Mouse (Mus musculus) right cerebral cortex, postnatal 4 days (tissue): ENCODE results near the gene Prph2.

Experiments used
- DNase-seq: peaks from one replicate; pipeline ENCODE4 v3.0.0-alpha.2; 2022

Prph2 gene

DNA sequence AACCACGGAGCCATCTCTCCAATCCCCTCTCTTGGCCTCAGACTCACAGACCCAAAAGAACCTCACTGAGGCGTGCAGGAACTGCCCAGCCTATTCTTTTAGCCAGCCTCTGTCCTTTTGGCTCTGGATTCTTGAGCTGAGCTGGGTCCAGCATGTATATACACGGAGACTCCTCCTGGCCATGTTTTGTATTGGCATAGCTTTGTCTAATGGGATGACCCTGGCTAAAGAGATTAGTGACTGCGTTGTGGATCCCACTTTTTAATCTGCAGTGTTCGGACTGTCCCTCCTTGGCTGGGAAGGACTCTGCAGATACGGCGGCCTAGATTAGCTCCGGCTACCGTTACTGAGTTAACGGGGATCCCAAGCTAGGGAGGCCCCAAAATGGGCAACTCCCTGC lies at the start of gene Prph2:
Gene Prph2, plus strand, starts transcription at position 274 of the 400 bp plus-strand sequence.
- no peak for DNase-seq

DNA sequence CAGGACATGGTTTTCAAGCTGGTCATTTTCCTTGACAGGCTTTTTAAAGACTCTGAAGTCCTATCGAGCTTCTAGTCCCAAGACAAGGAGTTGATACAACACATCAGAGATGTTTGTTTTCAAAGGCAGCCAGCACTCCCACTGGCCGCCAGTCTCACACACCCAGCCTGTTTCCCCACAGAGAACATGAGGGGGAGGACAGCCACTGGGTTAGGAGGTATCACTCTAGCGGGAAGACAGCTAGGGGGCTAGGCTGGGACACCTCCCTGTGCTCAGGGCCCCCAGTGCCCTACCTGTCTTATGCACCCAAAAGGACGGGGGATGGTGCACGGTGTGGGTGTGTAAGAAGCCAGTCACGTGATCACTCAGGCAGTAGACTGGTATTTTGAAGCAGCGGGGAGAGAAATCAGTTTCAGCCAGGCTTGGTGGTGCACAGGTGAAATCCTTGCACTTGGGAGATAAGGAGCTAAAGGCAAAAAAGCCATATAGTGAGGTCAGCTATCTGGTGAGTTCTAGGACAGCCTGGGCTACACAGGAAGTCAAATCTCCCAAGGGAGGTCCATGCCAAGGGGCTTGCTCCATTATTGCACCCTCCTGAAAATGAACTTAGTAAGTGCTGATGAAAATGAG lies 45.6 kb upstream of the Prph2 start:
- no peak for DNase-seq

DNA sequence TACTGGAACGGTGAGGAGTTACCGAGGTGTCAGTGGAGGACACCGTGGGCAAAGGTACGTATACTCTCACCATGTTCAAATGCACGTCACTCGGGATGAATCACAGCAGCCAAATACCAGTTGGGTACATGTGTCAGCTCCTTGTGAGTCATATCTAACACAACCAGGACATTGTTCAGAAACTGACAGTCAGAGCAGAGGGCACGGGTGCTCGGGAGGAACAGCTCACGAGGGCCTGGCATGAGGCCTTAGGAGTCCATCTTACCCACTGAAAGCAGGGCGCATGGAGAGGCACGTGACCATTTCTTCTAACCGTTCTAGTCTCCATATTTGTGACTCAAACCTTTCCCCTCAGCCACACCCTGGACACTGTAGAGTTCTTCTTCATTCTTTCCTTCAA lies 43.4 kb upstream of the Prph2 start:
- DNase-seq, result no peak

DNA sequence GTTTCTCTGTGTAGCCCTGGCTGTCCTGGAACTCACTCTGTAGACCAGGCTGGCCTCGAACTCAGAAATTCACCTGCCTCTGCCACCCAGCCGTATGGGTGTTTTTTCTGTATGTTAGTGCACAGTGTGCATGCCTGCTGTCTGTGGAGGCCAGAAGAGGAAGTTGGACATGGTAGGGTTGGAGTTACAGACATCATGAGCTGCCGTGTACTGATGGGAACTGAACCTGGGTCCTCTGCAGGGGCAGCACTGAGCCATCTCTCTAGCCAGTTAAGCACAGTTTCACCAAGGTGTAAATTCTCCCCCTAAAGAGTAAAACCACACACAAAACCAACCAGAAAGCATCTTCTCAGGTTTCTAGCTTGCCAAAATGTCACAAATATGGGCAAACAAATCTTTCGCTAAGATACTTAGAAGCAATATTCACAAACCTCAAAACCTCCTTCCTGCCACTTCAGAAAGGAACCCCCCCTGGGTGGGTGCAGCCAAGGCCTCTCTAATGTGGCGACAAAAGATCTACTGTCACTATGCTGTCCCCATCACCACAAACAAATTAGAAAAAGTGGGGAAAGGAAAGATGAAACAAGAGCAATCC lies 40.0 kb upstream of the Prph2 start:
- DNase-seq, result no peak

DNA sequence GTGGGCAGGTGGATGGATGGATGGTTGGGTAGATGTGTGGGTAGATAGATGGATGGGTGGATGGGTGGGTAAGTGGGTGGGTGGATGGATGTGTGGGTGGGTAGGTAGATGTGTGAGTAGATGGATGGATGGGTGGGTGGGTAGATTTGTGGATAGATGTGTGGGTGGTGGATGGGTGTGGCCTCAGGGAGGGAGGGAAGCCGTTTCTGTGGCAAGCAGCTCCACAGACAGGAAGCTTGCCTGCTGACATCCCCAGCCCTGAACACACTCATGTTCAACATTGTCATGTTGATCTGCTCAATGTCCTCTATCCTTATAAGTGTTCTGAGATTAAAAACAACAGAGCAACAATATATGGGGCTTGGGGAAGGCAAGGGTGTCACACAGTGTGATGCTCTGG lies 39.3 kb upstream of the Prph2 start:
- no peak for DNase-seq

DNA sequence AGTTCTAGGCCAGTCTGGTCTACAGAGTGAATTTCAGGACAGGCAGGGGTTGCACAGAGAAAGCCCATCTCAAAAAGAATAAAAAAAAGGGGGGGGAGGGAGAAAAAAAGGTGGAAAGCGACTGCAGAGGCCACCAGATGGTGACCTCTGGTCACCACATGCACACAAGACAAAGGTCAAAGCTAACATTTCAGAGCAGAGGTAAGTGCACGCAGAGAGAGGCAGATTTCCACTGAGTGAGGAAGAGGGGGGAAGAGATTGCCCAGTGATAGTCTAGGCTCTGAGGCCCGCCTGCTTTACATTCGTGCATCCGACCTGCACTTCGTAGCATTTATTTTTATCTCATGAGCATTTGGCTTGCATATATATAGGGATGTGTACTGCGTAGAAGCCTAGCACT lies 37.5 kb upstream of the Prph2 start:
- DNase-seq, result no peak

DNA sequence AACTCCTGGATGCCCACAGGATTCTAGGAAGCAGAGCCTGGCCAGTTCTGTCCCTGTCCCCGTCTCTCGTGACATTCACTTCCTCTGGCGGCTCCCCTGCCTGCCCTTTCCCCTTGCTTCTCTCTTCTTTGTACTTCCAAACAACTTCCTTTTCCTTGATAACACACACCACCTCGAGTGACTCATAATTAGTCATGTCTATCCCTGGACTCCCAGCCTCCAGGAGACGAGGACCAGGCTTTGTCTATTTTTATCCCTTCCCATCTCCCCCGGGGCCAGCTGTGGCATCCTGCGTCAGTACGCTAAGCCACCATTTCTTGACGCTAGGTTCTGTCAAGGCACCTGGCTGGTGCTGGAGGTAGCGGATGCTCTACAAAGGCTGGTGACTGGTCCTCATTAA lies 36.1 kb upstream of the Prph2 start:
- DNase-seq, result no peak

GRCm38 (mm10) chr17:46875626-46876025 lies 34.6 kb upstream of the Prph2 start:
- DNase-seq, result no peak

GRCm38 (mm10) chr17:46876371-46876950 lies 33.8 kb upstream of the Prph2 start:
- DNase-seq, result no peak

- DNase-seq, result no peak
Observed at GRCm38 (mm10) chr17:46877061-46877460, 33.2 kb upstream of the Prph2 start.

GRCm38 (mm10) chr17:46879841-46880311 lies 30.4 kb upstream of the Prph2 start:
- no peak for DNase-seq

DNA sequence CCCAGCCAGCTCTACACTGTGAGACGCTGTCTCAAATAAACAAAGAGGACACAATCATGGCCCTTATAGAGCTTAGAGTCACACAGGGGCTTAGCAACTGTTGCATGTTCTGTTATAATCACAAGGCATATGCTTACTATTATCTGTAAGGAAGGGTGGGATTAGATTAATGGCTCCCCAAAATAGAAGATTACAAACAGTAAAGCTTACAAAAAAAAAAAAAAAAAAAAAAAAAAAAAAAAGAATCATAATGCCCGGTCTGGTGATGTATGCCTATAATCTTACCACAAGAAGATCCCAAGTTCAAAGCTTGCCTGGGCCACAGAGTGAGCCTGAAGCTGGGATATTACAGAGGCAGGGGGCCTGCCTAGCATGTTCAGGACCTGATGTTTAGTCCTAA lies 29.9 kb upstream of the Prph2 start:
- no peak for DNase-seq

DNA sequence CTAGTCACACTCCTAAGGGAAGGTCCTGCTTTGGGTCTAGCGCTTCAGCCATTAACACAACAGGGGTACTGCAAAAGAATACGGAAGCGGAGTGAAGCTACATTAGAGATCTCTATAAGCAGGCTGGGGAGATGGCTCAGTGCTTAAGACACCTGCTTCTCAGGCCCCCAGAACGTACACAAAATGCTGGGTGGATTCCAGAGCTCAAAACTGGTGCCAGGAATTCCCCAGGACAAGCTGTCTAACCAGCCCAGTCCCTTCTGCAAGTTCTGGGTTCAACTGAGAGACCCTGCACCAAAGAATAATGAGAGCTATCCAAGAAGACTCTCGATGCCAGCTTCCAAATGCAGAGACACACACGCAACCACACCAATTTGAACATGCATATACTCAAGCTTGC lies 28.5 kb upstream of the Prph2 start:
- no peak for DNase-seq

GRCm38 (mm10) chr17:46883107-46883506 lies 27.2 kb upstream of the Prph2 start:
- no peak for DNase-seq

DNA sequence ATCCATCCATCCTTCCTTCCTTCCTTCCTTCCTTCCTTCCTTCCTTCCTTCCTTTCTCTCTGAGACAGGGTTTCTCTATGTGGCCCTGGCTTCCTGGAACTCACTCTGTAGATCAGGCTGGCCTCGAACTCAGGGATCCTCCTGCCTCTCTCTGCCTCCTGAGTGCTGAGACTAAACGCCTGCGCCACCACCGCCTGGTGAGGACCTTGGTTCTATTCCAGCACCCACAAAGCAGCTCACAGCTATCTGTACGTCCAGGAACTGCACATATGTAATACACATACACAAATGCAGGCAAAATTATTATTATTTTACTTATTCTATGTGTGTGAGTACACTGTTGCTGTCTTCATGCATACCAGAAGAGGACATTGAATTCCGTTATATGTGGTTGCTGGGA lies 25.5 kb upstream of the Prph2 start:
- no peak for DNase-seq

- DNase-seq, result no peak
Observed at GRCm38 (mm10) chr17:46885218-46885909, 24.9 kb upstream of the Prph2 start.

DNA sequence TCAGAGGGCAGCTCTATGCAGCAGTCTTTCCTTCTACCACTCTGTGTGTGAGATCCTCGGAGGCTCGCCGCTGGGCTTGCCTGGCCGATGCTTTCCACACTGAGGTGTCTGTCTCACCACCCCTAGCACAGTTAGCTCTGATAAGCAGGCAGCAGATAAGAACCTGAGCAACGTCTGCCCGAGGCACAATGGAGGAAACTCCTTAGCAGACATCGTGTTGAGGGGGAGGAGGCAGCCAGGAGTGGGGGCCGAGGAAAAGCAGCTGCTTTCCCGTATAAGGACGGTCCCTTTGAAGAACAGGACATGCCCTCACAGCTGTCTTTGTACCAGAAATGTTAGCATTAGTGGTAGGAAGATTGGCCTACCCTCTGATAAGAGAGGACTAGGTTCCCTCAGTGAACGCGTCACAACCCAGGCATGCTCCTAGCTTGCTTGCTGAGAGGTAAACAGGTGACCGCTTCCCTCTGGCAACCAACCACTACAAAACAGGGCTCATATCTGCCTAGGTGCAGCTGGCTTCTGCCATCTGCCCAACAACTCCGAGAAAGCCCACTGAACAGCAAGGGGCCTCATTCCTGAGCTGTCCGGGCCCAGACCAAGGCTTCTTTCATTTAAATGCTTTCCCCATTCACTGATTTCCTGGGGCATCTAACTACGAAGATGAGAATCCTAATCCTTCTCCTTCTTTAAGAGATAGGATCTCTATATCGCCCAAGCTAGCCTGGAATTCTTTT lies 24.2 kb upstream of the Prph2 start:
- no peak for DNase-seq

DNA sequence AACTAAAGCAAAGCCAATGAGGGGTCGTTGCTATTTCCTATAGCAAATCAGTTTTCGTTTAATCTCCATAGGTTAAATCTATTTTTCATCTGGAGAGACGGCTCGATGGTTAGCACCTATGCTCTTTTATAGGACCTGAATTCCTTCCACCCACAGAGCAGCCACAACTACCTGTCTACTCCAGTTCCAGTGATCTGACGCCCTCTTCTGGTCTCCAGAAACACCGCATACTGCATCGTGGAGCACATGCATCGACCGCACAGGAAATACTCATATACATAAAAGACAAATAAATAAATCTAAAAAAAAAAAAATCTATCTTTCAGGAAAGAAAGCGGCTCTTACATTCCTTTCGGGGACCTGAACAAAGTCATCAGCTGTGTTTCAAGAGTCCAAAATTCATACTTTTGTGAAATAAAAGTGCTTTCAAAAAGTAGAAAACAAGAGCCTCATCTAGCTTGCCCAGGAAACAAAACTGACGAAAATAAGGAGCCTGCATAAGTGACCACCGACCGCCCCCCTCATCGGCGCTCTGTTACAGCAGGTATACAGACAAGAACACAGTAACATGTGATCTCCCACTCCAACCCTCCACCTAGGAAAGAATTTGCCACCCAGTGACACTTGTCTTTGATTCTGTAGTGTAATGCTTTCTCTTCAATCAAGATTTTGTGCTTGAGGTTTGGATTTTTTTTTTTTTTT lies 21.6 kb upstream of the Prph2 start:
- DNase-seq, result peak; percentile 16

- DNase-seq, result peak; percentile 79
Observed at GRCm38 (mm10) chr17:46889450-46890084, 20.7 kb upstream of the Prph2 start.

DNA sequence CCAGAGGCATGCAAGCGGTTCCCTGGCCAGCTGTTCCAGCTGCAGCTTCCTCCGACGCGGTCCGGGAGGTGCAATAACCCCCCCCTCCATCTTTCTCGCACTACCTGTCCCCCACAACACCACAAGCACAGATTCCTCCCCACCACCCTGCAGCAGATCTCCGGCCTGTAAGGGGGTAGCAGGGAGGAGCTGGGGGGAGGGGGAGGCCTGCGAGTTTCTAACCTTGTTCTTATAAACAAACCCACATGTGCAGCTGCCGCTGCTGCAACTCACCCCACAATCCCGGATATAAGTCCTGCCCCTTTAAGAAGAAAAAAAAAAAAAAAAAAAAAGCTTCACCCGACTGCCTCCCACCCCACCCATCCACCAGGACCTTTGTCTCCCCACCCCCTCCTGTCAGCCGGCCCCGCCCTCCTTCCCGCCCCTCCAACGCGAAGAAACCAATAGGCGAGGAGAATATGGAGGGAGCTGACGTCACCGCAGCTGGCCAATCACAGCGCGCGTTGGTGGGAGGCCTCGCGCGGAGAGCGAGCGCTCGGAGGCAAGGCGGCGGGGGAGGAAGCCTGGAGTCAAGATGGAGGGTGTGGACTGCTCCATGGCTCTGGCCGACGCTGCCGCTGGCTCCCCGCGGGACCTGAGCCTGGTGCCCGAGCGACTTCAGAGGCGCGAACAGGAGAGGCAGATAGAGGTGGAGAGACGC lies 20.0 kb upstream of the Prph2 start, which contains the start of gene Tbcc:
Gene Tbcc, plus strand, starts transcription at position 569 of the 700 bp plus-strand sequence.
- peak; percentile 96 for DNase-seq
